Mouse (Mus musculus) cerebellum, postnatal 4 days (tissue): ENCODE data around the gene Gas2.

Source experiments
- DNase-seq, 2 experiments: peaks; one replicate each; pipeline ENCODE4 v3.0.0; 2022; ENCODE audit warnings: low spot score in 2 of 2, mixed read lengths in 1 of 2

The Gas2 gene

DNA sequence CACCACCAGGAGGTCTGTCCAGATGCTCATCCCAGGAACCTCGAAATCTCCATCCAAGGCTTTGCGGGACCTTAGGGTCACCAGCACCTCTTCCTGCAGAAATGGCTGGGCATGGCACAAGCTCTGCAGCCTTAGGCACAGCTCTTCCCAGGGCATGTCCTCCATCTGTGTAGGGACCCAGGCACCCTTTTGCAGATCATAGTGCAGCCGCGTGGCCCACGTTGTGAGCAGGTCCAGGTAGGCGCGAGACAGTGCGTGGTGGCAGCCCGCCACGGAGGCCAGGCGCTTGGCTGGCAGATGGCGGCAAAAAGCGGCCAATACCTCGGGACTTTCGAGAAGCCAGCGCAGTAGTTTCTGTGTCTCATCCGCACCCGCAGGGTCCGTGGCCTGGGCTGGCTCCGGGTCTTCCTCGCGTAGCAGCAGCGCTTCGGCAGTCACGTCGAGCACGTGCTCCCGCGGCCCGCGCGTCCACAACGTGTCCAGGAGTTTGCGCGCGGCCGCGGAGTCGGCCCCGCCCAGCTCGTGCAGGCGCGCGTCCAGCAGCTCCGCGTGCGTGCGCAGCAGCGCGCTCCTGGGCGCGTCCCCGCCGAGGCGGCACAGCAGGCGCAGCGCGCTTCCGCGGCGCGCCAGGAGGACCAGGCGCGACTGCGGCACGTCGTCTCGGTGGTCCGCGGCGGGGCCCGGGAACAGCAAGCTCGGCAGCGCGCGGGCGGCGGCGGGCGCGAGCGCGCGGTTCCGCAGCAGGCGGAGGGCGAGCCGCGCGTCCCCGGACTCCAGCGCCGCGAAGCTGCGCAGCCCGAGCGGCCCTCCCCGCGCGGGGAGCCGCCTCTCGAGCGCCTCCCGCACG is at the start of gene Gas2:
Gas2 (plus strand) TSS at position 766 of the 847 bp plus-strand sequence.
- peak; percentile 61 to 93 for DNase-seq

DNA sequence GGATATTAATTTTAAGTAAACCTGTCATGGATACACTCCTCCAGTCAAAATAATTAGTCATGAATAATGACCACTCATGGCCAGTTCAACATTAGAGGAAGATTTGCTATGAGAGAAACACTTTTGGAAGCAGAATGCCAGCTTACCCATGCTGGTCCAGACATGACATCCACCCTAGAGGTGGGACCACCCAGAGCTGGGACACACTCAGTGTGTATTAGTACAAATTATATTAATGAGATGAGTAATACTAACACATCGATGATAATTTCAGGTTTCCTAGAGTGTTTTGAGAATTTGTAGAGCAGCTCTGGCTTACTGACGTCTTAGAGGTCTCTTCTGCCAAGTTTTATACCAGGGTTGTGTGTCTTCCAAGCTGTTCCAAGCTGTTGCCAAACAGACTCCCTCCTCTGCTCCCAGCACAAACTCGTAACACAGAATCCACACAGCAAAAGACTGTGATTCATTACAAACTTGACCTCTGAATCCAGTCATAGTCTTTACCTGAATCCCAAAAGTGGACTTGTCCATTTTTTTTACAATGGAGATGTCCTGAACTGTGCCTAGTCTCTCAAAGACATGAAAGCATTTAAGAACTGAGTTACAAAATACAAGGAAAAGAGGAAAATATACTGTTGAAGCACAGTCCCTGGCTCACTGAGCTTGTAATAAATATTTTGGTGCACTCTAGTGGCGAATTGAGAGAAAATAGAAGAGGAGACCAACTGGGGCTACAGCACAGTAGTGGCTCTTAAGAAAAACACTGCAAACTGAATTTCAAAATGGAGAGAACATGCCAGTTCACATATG is 46.1 kb upstream of the Gas2 start:
- DNase-seq, result no peak

DNA sequence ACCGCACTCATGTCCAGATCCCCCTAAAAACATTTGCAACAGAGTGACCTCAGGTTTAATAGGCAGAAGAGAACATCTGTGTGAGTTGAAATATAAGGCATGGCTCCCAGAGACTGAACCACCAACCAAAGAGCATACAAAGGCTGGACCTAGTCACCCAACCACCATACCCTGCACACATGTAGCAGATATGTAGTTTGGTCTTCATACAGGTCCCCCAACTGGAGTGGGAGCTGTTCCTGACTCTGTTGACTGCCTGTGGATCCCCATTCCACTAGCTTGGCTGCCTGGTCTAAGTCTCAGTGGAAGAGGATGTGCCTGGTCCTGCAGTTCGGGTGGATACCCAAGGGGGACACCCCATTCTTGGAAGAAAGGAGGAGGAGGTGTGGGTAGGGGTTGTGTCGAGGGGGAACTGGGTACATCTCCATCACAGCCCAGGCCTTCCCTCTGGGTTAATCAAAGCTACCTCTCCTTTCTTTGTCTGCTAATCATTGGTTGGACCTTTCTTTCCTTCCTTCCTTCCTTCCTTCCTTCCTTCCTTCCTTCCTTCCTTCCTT is 45.5 kb upstream of the Gas2 start:
- no peak for DNase-seq

- DNase-seq, result no peak
Measured at GRCm38 (mm10) chr7:51818251-51818974, 43.4 kb upstream of the Gas2 start.

DNA sequence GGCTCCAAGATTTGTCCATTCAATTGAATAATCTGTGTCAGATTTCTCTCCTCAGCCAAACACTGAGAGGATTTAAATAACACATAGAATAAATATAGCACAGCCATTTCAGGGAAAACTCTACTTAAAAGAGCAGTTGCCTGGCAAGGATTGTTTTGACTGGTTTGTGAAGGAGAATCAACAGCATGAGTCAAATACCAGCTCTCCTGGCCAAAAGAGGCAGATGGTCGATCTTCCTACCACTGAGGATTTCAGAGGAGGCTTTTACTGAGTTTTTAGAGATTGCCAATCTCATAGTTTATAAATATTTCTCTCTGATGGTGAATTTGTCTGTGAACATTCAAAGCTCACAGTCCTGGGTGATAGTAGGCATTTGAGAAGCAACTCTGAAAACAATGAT is 41.9 kb upstream of the Gas2 start:
- DNase-seq, result no peak

DNA sequence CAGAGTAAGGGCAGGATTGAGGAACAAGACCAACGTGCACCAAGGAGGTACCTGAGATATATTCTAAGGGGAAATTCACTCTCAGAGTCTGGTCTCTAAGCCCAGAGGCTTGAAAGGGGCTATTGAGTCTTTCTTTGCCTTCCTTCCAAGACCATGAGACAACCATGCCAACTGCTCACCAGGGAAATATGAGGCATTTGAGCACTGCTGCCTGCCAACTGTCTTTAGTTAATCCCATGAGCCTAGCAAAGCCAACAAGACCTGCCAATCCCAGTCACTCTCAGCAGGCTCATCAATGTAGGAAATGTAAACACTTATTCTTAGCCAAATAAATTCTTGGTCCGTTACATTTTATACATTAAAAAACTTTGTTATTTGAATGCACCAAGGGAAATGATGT is 40.3 kb upstream of the Gas2 start:
- DNase-seq, result peak in 1 of 2 experiments; percentile 26

GRCm38 (mm10) chr7:51823562-51824338 is 38.1 kb upstream of the Gas2 start:
- DNase-seq, result no peak

GRCm38 (mm10) chr7:51831917-51832316 is 29.9 kb upstream of the Gas2 start:
- DNase-seq, result peak in 1 of 2 experiments; percentile 27

- DNase-seq, result no peak
Measured at GRCm38 (mm10) chr7:51840515-51840914, 21.3 kb upstream of the Gas2 start.

DNA sequence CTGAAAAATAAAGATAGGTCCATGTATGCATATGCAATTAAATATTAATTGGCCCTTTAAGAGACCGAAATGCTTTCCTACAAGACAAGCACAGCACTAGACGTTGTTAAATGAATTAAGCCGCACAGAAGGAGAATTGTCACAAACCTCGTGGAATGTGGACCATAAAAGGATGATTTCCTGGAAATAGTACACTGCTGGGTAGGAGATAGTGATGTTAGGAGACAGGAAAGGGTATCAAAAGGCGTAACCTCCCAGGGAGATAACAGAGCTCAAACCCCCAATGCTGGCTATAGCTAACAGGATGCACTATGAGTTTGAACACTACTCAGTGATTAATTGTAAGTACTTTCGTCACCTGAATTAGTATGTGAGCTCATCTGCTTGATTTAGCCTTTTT is 10.9 kb upstream of the Gas2 start:
- no peak for DNase-seq

DNA sequence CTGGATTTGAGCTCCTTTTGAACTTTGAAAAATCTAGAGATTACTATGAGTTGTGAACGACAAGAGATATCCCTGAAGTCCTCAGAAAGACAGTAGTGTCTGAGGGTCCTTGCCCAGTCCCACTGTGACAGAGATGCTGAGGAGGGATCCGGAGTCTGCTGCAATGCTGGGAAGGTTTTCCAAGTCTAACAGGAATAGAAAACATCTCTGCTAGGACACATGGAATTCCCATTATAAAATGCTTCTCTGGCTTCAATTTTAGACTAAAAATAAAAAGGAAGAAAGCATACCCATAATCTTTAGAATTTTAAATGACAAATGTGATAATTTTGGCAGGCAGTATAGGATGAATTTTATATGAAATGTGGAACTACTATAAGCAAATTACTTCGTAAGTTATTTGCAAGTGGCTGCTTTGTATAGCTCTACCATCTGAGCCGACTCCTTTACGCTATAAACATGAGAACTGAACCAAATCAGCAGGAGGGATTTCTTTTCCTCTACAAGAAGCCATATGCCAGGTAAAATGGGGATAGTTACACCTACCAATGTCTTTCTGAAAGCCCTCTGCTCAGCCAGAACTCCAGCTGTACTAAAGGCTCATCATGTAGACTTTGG is 9.8 kb upstream of the Gas2 start:
- no peak for DNase-seq

DNA sequence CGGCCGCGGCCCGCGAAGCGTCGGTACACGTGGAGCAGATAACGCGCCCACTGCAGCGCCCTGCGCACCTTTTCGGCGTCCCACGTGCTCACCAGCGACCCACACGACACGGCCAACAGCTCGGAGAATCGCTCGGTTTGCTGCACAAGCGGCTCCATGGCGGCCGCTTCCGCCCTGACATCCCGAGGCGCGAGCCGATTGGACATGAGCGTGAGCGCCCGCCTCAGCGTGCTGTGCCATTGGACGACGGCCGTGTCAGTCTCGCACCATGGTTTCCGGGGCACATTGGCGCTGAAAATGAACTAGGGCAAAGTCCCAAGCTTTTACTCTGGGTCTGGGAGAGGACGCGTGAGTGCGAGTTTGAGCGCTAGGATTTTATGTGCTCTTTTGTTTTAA is 280 bp downstream of the Gas2 start, which contains the start of gene Fancf:
Fancf (minus strand) TSS at position 171 of the 396 bp plus-strand sequence.
- peak; percentile 97 to 99 for DNase-seq

- DNase-seq, result no peak
Measured at GRCm38 (mm10) chr7:51862842-51863241, 1.0 kb downstream of the Gas2 start.

DNA sequence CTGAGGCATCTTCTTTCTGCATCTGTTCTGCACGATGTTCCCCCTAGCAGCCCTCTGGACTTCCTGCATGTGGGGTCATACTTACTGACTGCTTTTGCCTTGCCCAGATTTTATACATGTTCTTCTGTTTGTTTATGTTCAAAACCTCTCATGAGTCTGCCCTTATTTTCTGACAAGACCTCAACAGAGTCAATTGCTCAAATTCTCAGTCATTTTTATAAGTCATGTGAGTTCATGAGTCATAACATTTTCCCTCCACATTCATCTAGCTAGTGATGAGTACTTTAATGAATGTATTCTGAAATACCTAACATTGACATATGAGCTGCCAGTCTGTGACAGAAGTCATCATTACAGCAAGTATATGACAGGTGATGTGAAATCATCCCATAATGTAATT is 3.5 kb downstream of the Gas2 start:
- DNase-seq, result no peak

- DNase-seq, result no peak
Measured at GRCm38 (mm10) chr7:51867983-51868382, 6.2 kb downstream of the Gas2 start.

DNA sequence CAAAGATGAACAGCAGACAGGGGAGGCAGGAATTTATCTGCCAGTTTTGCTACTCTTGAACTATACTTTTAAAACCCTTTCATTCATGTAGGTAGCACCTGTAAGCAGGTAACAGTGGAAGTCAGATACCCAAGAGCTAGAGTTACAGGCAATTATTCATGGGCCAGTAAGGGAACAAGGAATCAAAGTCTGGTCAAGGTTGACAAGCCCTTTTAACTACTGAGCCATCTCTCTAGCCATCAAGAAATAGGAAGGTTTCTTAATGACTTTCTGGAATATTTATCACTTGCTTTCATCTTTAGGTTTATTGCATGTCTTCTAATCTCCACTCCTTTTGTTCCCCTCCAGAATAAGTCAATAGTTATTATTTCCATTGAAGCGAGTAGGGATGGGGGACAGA is 10.2 kb downstream of the Gas2 start:
- no peak for DNase-seq

DNA sequence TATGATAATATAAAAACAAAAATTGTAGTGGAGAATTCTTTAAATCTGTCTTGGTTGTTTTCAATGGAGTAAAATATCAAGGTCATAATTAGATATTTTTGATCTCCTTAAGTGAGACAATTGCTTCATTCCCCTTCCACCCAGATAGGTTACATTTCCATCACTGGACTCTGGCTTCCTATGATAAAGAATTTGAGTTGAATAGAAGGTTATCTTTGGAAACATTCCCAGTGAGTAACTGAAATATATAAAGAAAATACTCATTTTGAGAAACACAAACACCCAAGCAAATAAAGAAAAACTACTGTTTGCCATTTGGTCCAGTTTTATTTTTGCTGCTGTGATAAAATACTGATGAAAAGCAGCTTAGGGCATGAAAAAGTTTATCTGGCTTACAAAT is 10.8 kb downstream of the Gas2 start:
- no peak for DNase-seq

DNA sequence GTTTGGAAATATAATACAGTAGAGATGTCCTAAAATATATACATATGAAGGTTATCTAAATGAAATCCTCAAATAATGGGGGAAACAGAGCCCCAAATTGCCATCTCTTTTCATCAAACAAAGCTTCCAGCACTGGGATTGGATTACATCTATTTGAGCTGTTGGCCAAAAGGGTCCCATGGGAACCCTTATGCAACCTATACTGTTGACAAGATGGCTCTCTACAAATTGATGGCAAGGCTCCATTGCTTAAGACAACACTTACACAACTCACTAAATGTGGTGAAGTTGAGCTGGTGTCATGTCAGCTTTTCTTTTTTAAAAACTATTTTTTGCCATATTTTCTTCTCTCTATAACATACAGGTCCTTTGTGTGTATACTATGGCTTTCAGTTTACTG is 14.5 kb downstream of the Gas2 start:
- DNase-seq, result no peak

DNA sequence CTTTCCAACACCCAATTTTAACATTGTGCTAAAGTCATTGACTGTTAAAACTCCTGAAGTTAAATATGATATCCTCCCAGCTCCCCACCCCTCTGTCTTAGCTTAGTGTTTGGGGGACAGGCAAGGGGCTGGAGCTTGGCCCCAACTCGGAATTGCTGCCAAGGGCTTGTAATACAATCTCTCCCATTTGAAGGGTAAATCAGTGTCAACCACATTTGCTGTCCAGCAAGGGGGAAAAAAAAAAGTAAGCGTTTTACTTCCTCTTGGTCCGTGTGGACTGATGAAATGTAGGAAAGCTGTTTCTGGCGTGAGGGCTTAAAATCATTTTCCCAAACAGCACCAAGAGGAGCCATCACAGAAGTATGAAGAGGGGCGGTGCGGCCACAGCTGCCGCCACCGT is 16.9 kb downstream of the Gas2 start:
- no peak for DNase-seq

GRCm38 (mm10) chr7:51879136-51879723 is 17.4 kb downstream of the Gas2 start:
- peak; percentile 25 to 29 for DNase-seq
